Mouse (Mus musculus) ES-E14 (cell line): ENCODE data around the gene Klc3. TPM values are rescaled to one million over a fixed set of nuclear protein-coding genes. Genes with fewer than 3 reads are reported as not detected.

Experiments used
- DNase-seq: peaks from one replicate; pipeline ENCODE4 v3.0.0-alpha.2; 2013; ENCODE audit warnings: low read depth, low spot score
- H3K27ac ChIP-seq: 2 replicates; pipeline ENCODE4 v1.5.1; 2012; ENCODE audit warnings: low read depth, mild to moderate bottlenecking, low read length, moderate library complexity, mixed read lengths; ENCODE audit not compliant: poor library complexity, insufficient read depth, severe bottlenecking
- H3K36me3 ChIP-seq: 2 replicates; pipeline ENCODE4 v1.6.1; 2012; ENCODE audit warnings: mild to moderate bottlenecking, low read length, moderate library complexity, mixed read lengths; ENCODE audit not compliant: control insufficient read depth, poor library complexity, insufficient read depth, severe bottlenecking
- H3K4me1 ChIP-seq, 2 experiments: fragments of 150-350 bp in 1 of 2; sonication (generic) in 1 of 2; 2 replicates each; pipeline ENCODE4 v1.6.1; 2012; ENCODE audit warnings: low read length in 2 of 2, mild to moderate bottlenecking in 1 of 2, mixed read lengths in 1 of 2; ENCODE audit not compliant: control insufficient read depth in 2 of 2, insufficient read depth in 2 of 2, poor library complexity in 1 of 2
- H3K4me3 ChIP-seq, 2 experiments: fragments of 150-350 bp in 1 of 2; sonication (generic) in 1 of 2; 2 replicates each; pipeline ENCODE4 v1.5.1; 2012; ENCODE audit warnings: low read length in 2 of 2, low read depth in 1 of 2, mild to moderate bottlenecking in 1 of 2, mixed read lengths in 1 of 2; ENCODE audit not compliant: insufficient read depth in 1 of 2, poor library complexity in 1 of 2, severe bottlenecking in 1 of 2
- H3K9ac ChIP-seq: 2 replicates; pipeline ENCODE4 v1.6.1; 2012; ENCODE audit warnings: low read depth, mild to moderate bottlenecking, low read length, mixed read lengths; ENCODE audit not compliant: poor library complexity, insufficient read depth, severe bottlenecking
- H3K9me3 ChIP-seq: fragments of 150-350 bp; sonication (generic); 2 replicates; pipeline ENCODE4 v1.6.1; 2012; ENCODE audit warnings: low read depth, mild to moderate bottlenecking, low read length; ENCODE audit not compliant: control insufficient read depth, insufficient read depth
- CHD2 ChIP-seq: IDR thresholded peaks from 2 replicates; pipeline ENCODE4 v1.6.1; 2014; ENCODE audit warnings: mild to moderate bottlenecking, low read depth, low read length, inconsistent platforms
- HCFC1 ChIP-seq: IDR thresholded peaks from 2 replicates; pipeline ENCODE4 v1.6.1; 2012; ENCODE audit warnings: low read length, inconsistent platforms, borderline replicate concordance; ENCODE audit not compliant: insufficient read depth
- MAFK ChIP-seq: IDR thresholded peaks from 2 replicates; pipeline ENCODE4 v1.6.1; 2014; ENCODE audit warnings: mild to moderate bottlenecking, low read depth, low read length, inconsistent platforms; ENCODE audit not compliant: insufficient read depth
- ZC3H11A ChIP-seq: IDR thresholded peaks from 2 replicates; pipeline ENCODE4 v1.6.1; 2012; ENCODE audit warnings: low read depth, mild to moderate bottlenecking, inconsistent platforms, low read length, borderline replicate concordance
- ZNF384 ChIP-seq: IDR thresholded peaks from 2 replicates; pipeline ENCODE4 v1.6.1; 2012; ENCODE audit warnings: low read depth, low read length, inconsistent platforms
- in situ Hi-C, 2 experiments: fragments of 600-800 bp; cut with MboI; formaldehyde crosslinking; loops; one replicate each; pipeline ENCODE4 v1.15.1; 2025; ENCODE audit warnings: low sequenced_read_pairs in 2 of 2, inconsistent platforms in 1 of 2; ENCODE audit not compliant: unreplicated experiment in 2 of 2
- total RNA-seq: library from RNA; depleted of rRNA; stranded (reverse); fragments of 300-350 nt; gene quantifications from 2 replicates; pipeline ENCODE4 v1.2.3, GENCODE M21; 2012

The Klc3 gene
- total RNA-seq, 1 experiment, result 10.1 TPM

DNA sequence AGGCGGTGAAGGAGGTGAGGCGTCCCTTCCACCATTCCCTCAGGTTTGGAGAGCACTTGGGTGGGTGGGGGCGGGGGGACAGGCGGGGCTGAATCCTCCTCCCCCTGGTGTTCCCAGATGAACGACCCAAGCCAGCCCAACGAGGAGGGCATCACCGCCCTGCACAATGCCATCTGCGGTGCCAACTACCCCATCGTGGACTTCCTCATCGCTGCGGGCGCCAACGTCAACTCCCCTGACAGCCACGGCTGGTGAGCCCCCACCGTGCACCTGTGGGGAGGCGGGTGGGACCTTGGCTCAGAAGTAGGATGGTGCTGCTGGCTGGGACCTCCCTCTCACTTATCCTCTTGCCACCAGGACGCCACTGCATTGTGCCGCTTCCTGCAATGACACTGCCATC lies 28.5 kb downstream of the Klc3 start:
- peak overlapping the region; percentile 54; the same call in 1 of the 2 replicates for H3K9ac ChIP-seq
- no peaks in the 10 kb centered on the region; the same call in 1 of the 2 replicates for H3K36me3 ChIP-seq
- H3K4me3 ChIP-seq, result peak overlapping the region; percentile 36 to 69; a peak in 3 of 4 replicates
- in situ Hi-C loops, result no loop called here
- no peaks in the 10 kb centered on the region for H3K9me3 ChIP-seq
- H3K27ac ChIP-seq, result no peak overlapping the region
- TF ChIP-seq CHD2 (no peak), ZC3H11A (no peak), MAFK (no peak), HCFC1 (no peak), ZNF384 (no peak)
- DNase-seq, result no peak
- peaks cover 0 to 7% of the 10 kb centered on the region in 2 experiments; a peak in 1 of 4 replicates for H3K4me1 ChIP-seq

DNA sequence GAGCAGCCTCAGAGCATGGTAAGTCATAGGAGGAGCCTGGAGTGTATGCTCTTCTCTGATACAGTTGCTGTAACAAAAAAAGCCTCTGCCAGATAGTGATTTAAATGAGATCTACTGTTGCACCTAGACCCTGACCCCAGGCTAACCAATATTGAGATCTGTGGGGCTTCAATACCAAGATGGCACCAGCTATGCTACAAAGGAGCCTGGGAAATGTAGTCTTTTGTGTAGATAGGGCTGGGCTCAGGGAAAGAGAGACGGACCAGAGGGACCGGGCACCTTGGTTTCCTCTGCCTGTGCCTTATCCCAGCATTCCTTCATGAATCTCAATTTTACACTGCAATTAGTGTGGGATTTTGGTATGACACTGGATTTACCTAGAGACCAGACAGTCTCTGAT lies 30.5 kb downstream of the Klc3 start:
- no peak for DNase-seq
- no peak overlapping the region for H3K9ac ChIP-seq
- no peak for TF ChIP-seq ZNF384
- no peak for TF ChIP-seq ZC3H11A
- peak; percentile 90 for TF ChIP-seq HCFC1
- H3K4me1 ChIP-seq, result peaks cover 0 to 9% of the 10 kb centered on the region in 2 experiments; a peak in 1 of 4 replicates
- H3K36me3 ChIP-seq, result no peaks in the 10 kb centered on the region; the same call in 1 of the 2 replicates
- in situ Hi-C loops, result no loop called here
- no peaks in the 10 kb centered on the region for H3K9me3 ChIP-seq
- H3K4me3 ChIP-seq, result no peak overlapping the region
- H3K27ac ChIP-seq, result no peak overlapping the region

DNA sequence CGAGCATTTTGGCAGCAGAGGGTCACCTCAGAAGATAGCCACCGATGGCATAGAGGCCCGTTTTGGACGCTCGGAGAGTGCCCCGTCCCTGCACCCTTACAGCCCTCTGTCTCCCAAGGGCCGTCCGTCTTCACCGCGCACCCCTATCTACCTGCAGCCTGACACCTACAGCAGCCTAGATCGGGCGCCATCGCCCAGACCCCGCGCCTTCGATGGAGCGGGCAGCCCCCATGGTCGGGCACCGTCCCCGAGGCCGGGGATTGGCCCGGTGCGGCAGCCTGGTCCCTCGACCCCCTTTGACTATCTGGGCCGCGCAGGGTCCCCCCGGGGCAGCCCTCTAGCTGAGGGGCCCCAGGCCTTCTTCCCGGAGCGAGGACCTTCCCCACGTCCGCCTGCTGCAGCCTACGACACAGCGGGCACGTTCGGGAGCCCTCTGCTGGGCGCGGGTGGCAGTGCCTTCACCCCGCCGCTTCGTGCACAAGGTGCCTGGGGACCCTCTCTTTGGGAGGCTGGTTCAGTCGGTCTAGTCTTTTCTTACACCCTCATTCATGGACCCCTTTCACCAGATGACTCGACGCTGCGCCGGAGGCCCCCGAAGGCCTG lies 34.0 kb downstream of the Klc3 start:
- H3K9ac ChIP-seq, result peak overlapping the region; percentile 33; the same call in 1 of the 2 replicates
- DNase-seq, result no peak
- peak overlapping the region; percentile 45 to 53; a peak in 3 of 4 replicates for H3K4me3 ChIP-seq
- in situ Hi-C loops, result no loop called here
- no peaks in the 10 kb centered on the region for H3K36me3 ChIP-seq
- TF ChIP-seq ZNF384, result no peak
- no peak for TF ChIP-seq MAFK
- TF ChIP-seq HCFC1, result no peak
- TF ChIP-seq CHD2, result no peak
- TF ChIP-seq ZC3H11A, result no peak
- no peak overlapping the region for H3K27ac ChIP-seq
- no peaks in the 10 kb centered on the region for H3K9me3 ChIP-seq
- H3K4me1 ChIP-seq, result peaks cover 0 to 2% of the 10 kb centered on the region in 2 experiments; a peak in 1 of 4 replicates

DNA sequence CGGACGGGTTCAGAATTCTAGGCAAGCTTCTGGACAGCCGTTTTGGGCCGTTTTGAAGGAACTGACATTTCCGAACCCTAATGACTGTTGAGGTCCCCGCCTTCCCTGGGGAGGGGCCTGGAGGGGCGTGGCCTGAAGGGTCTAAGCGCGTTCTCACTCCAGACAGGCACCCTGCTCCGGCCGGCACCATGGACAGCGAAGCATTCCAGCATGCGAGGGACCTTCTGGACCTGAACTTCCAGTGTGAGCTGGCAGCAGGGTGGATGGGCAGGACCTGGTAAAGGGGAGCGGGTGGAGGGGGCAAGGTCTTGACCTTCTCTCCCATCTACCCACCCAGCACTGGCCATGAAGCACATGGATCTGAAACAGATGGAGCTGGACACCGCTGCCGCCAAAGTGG lies 35.5 kb downstream of the Klc3 start:
- H3K9me3 ChIP-seq, result no peaks in the 10 kb centered on the region
- H3K9ac ChIP-seq, result no peak overlapping the region
- no peak overlapping the region for H3K27ac ChIP-seq
- no peak for TF ChIP-seq ZNF384
- no peak for TF ChIP-seq ZC3H11A
- no peak for TF ChIP-seq HCFC1
- no peak for TF ChIP-seq MAFK
- no peak for TF ChIP-seq CHD2
- DNase-seq, result no peak
- in situ Hi-C loops, result no loop called here
- no peaks in the 10 kb centered on the region for H3K36me3 ChIP-seq
- H3K4me3 ChIP-seq, result no peak overlapping the region
- H3K4me1 ChIP-seq, result peaks cover under 1 to 5% of the 10 kb centered on the region in 2 experiments; a peak in 2 of 4 replicates

DNA sequence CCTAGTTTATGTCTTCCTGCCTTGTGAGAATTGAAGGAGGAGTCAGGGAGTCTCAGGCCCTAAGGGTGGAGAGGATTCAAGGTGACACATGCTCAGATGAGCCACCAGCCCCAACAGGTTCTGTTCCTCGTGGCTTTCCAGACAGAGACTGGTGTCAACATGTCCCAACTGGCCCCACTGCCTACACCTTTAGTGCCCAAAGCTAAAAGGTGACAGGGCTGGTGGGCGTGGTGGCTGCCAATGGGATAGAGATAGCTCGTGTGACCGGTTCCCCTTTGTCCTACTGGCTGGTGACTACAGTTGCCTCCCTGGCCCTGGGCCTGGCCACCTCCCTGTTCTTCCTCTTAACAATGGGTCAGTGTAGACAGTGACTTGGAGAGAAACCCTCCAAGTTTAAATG lies 38.5 kb downstream of the Klc3 start:
- in situ Hi-C loops, result no loop called here
- Histone ChIP-seq H3K9ac (no peak overlapping the region), H3K27ac (no peak overlapping the region), H3K4me1 (peaks cover 2 to 11% of the 10 kb centered on the region in 2 experiments; a peak in 2 of 4 replicates), H3K36me3 (no peaks in the 10 kb centered on the region), H3K4me3 (no peak overlapping the region), H3K9me3 (no peaks in the 10 kb centered on the region)
- no peak for TF ChIP-seq ZNF384
- DNase-seq, result no peak
